Mouse (Mus musculus) embryonic facial prominence, embryonic 11.5 days (tissue): Measurements from ENCODE around the gene Polrmt. TPM values are rescaled to one million over a fixed set of nuclear protein-coding genes. Genes with fewer than 3 reads are reported as not detected.

Experiments used
- ATAC-seq: fragments of 200-750 bp; cut with Nextera tagmentation; replicated peaks from 2 replicates; pipeline ENCODE4 v1.8.0; 2017; ENCODE audit warnings: low read depth; ENCODE audit not compliant: insufficient number of reproducible peaks, low FRiP score, low TSS enrichment
- DNase-seq: peaks from one replicate; pipeline ENCODE4 v3.0.0-alpha.2; 2015; ENCODE audit warnings: low spot score
- H3K27ac ChIP-seq: fragments of 300-500 bp; sonication (generic); replicated peaks from 2 replicates; pipeline ENCODE4 v1.5.1; 2014; ENCODE audit warnings: mild to moderate bottlenecking, low read depth, low read length, control low read depth
- H3K27me3 ChIP-seq: fragments of 300-500 bp; sonication (generic); 2 replicates; pipeline ENCODE4 v1.6.1; 2014; ENCODE audit warnings: mild to moderate bottlenecking, low read length, moderate library complexity, mixed read lengths; ENCODE audit not compliant: control insufficient read depth, insufficient read depth
- H3K36me3 ChIP-seq: fragments of 300-500 bp; sonication (generic); replicated peaks from 2 replicates; pipeline ENCODE4 v1.6.1; 2014; ENCODE audit warnings: low read depth, mild to moderate bottlenecking, low read length, moderate library complexity, mixed read lengths; ENCODE audit not compliant: control insufficient read depth, insufficient read depth
- H3K4me1 ChIP-seq: fragments of 300-500 bp; sonication (generic); 2 replicates; pipeline ENCODE4 v1.6.1; 2014; ENCODE audit warnings: low read length, mixed read lengths; ENCODE audit not compliant: control insufficient read depth, insufficient read depth
- H3K4me2 ChIP-seq: fragments of 300-500 bp; sonication (generic); 2 replicates; pipeline ENCODE4 v1.6.1; 2014; ENCODE audit warnings: low read depth, mild to moderate bottlenecking, control low read depth, low read length, moderate library complexity
- H3K4me3 ChIP-seq: fragments of 300-500 bp; sonication (generic); 2 replicates; pipeline ENCODE4 v1.5.1; 2014; ENCODE audit warnings: low read depth, low read length, control low read depth
- H3K9ac ChIP-seq: fragments of 300-500 bp; sonication (generic); replicated peaks from 2 replicates; pipeline ENCODE4 v1.6.1; 2014; ENCODE audit warnings: mild to moderate bottlenecking, control low read depth, low read length
- H3K9me3 ChIP-seq: fragments of 300-500 bp; sonication (generic); replicated peaks from 2 replicates; pipeline ENCODE4 v1.6.1; 2016; ENCODE audit warnings: mild to moderate bottlenecking, low read length, inconsistent platforms, mixed read lengths; ENCODE audit not compliant: control insufficient read depth
- WGBS: fragments of 180-500 bp; shearing (Covaris S2); extraction: QIAGEN DNeasy Blood & Tissue Kit; methylation state at CpG from one replicate; pipeline ENCODE4 v1.1.7; 2014; 5-methylcytosine and 5-hydroxymethylcytosine counted together
- polyA plus RNA-seq: library from polyadenylated mRNA; unstranded; fragments of >200 nt; fragmentation: Nextera tagmentation; extraction: Ambion mirVana; gene quantifications from 2 replicates; pipeline ENCODE4 v1.2.1, GENCODE M21; 2014

Polrmt gene
- polyA plus RNA-seq, 1 experiment from 2014 or later = 30.5 TPM

GRCm38 (mm10) chr10:79789581-79789980 lies 43.2 kb upstream of the Polrmt start:
- Histone ChIP-seq H3K4me3 (no peak overlapping the region), H3K4me1 (no peaks in the 10 kb centered on the region), H3K27me3 (no peaks in the 10 kb centered on the region; the same call in 1 of the 2 replicates), H3K36me3 (no peaks in the 10 kb centered on the region), H3K4me2 (no peak overlapping the region), H3K27ac (no peak overlapping the region), H3K9me3 (no peaks in the 10 kb centered on the region), H3K9ac (no peak overlapping the region)
- WGBS = 63% methylated on average over 2 of the region's 2 CpGs
- DNase-seq (no peak), ATAC-seq (no peak)

GRCm38 (mm10) chr10:79788386-79789158 lies 42.2 kb upstream of the Polrmt start:
- no peak overlapping the region for H3K9ac ChIP-seq
- no peak overlapping the region for H3K4me3 ChIP-seq
- H3K27me3 ChIP-seq = no peaks in the 10 kb centered on the region; the same call in 1 of the 2 replicates
- peak; percentile 80 for DNase-seq
- WGBS = 35% methylated on average over 7 of the region's 7 CpGs
- no peaks in the 10 kb centered on the region for H3K9me3 ChIP-seq
- H3K27ac ChIP-seq = no peak overlapping the region
- H3K36me3 ChIP-seq = no peaks in the 10 kb centered on the region
- no peak for ATAC-seq
- H3K4me1 ChIP-seq = no peaks in the 10 kb centered on the region
- no peak overlapping the region for H3K4me2 ChIP-seq

GRCm38 (mm10) chr10:79783920-79784800 lies 37.8 kb upstream of the Polrmt start:
- no peaks in the 10 kb centered on the region for H3K9me3 ChIP-seq
- DNase-seq = peak; percentile 75
- H3K9ac ChIP-seq = no peak overlapping the region
- ATAC-seq = no peak
- no peak overlapping the region for H3K27ac ChIP-seq
- no peak overlapping the region for H3K4me3 ChIP-seq
- no peak overlapping the region for H3K4me2 ChIP-seq
- peaks cover 4% of the 10 kb centered on the region; the same call in 1 of the 2 replicates for H3K27me3 ChIP-seq
- no peaks in the 10 kb centered on the region for H3K4me1 ChIP-seq
- H3K36me3 ChIP-seq = no peaks in the 10 kb centered on the region
- WGBS = 42% methylated on average over 27 of the region's 27 CpGs

GRCm38 (mm10) chr10:79783050-79783449 lies 36.7 kb upstream of the Polrmt start:
- peak; percentile 35 for DNase-seq
- WGBS = 62% methylated on average over 7 of the region's 7 CpGs
- Histone ChIP-seq H3K9me3 (no peaks in the 10 kb centered on the region), H3K36me3 (no peaks in the 10 kb centered on the region), H3K27me3 (peaks cover 9% of the 10 kb centered on the region; the same call in 1 of the 2 replicates), H3K4me1 (no peaks in the 10 kb centered on the region), H3K4me2 (no peak overlapping the region), H3K9ac (no peak overlapping the region), H3K27ac (no peak overlapping the region), H3K4me3 (no peak overlapping the region)
- no peak for ATAC-seq

- Histone ChIP-seq H3K9ac (no peak overlapping the region), H3K4me2 (no peak overlapping the region), H3K9me3 (no peaks in the 10 kb centered on the region), H3K4me1 (peaks cover 3% of the 10 kb centered on the region; the same call in 1 of the 2 replicates), H3K36me3 (no peaks in the 10 kb centered on the region), H3K4me3 (no peak overlapping the region), H3K27ac (no peak overlapping the region), H3K27me3 (peaks cover 14% of the 10 kb centered on the region; the same call in 1 of the 2 replicates)
- ATAC-seq = no peak
- no peak for DNase-seq
- WGBS = 54% methylated on average over 5 of the region's 5 CpGs
Observed at GRCm38 (mm10) chr10:79781956-79782355, 35.6 kb upstream of the Polrmt start.

- 33% methylated on average over 21 of the region's 21 CpGs for WGBS
- Histone ChIP-seq H3K4me3 (no peak overlapping the region), H3K36me3 (no peaks in the 10 kb centered on the region), H3K9ac (no peak overlapping the region), H3K4me1 (peaks cover 3% of the 10 kb centered on the region; the same call in 1 of the 2 replicates), H3K27ac (no peak overlapping the region), H3K4me2 (peak overlapping the region; percentile 19; the same call in 1 of the 2 replicates), H3K27me3 (peaks cover 14% of the 10 kb centered on the region; the same call in 1 of the 2 replicates), H3K9me3 (no peaks in the 10 kb centered on the region)
- no peak for DNase-seq
- ATAC-seq = no peak
Observed at GRCm38 (mm10) chr10:79781139-79781538, 34.8 kb upstream of the Polrmt start.

- peak overlapping the region; percentile 71 for H3K4me2 ChIP-seq
- peak; percentile 64 for DNase-seq
- no peak overlapping the region for H3K27ac ChIP-seq
- no peak overlapping the region for H3K9ac ChIP-seq
- no peaks in the 10 kb centered on the region for H3K36me3 ChIP-seq
- peak overlapping the region; percentile 33 for H3K4me3 ChIP-seq
- H3K4me1 ChIP-seq = peaks cover 3% of the 10 kb centered on the region; the same call in 1 of the 2 replicates
- peaks cover 14% of the 10 kb centered on the region; the same call in 1 of the 2 replicates for H3K27me3 ChIP-seq
- no peak; the same call in none of the 2 replicates for ATAC-seq
- H3K9me3 ChIP-seq = no peaks in the 10 kb centered on the region
- 0% methylated on average over 13 of the region's 13 CpGs for WGBS
Observed at GRCm38 (mm10) chr10:79780664-79781015, 34.3 kb upstream of the Polrmt start.
